Mouse (Mus musculus): Measurements from ENCODE around the gene Gfpt2. TPM values are rescaled to one million over a fixed set of nuclear protein-coding genes. Genes with fewer than 3 reads are reported as not detected.

The Gfpt2 gene
- total and polyA plus RNA-seq, 3 experiments = 0.04 TPM; not detected in 2

DNA sequence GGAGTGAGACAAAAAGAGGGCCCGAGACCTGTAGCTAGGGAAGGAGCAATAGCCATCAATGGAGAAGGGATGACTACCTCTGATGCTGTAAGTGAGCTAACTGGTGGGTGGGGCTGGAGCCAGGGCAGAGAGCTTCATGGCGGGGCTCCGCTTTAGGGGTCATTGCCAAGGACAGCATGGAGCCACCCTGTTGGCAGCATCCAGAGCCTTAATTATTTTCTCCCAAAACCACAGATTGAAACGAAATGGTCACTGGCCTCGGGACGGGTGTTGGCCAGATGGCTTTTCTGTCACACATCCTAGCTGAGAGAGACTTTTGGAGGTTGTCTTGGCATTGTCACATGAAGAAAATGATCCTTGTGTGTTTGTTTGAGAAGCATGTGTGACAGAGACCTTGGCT lies 15.1 kb upstream of the Gfpt2 start:
- dilution Hi-C loops (cut with MboI; ENCODE audit: extremely low pct_ligation_motif_present, extremely low pct_unique_long_range_greater_than_20kb, low sequenced_read_pairs) (no loop called here), in situ Hi-C loops (cut with MboI; ENCODE audit: low pct_ligation_motif_present, low pct_unique_long_range_greater_than_20kb, low sequenced_read_pairs) (no loop called here)
- no peak for DNase-seq (ENCODE audit: extremely low read depth)
- no peak overlapping the region for H3K4me2 ChIP-seq (ENCODE audit: insufficient read depth, low read depth, poor library complexity, severe bottlenecking)
- no peak overlapping the region for H3K4me3 ChIP-seq (replicated peaks in 1 of 3; ENCODE audit: low read depth in 2 of 3, low read length in 2 of 3, poor library complexity in 1 of 3)
- H3K9ac ChIP-seq (ENCODE audit: insufficient read depth, low read depth) = no peak overlapping the region
- H3K27me3 ChIP-seq (replicated peaks) = no peaks in the 10 kb centered on the region
- peaks cover 0 to 12% of the 10 kb centered on the region in 2 experiments; a peak in 2 of 4 replicates for H3K4me1 ChIP-seq (ENCODE audit: control insufficient read depth in 1 of 2, insufficient read depth in 2 of 2)
- no peak overlapping the region for H3K27ac ChIP-seq (ENCODE audit: insufficient read depth, low read depth)
- H3K36me3 ChIP-seq (replicated peaks in 1 of 2; ENCODE audit: control insufficient read depth in 1 of 2, insufficient read depth in 1 of 2, low read length in 1 of 2) = no peaks in the 10 kb centered on the region
- H3K9me3 ChIP-seq (replicated peaks; ENCODE audit: low read length) = no peaks in the 10 kb centered on the region
- TF ChIP-seq MXI1 (IDR thresholded peaks at IDR 0.05; ENCODE audit: low read depth, low read length) = no peak
- TF ChIP-seq ETS1 (conservative IDR thresholded peaks at IDR 0.05; ENCODE audit: low read depth, low read length) = no peak
- no peak for TF ChIP-seq PAX5 (IDR thresholded peaks at IDR 0.05; ENCODE audit: low read length)
- TF ChIP-seq E2F4 (IDR thresholded peaks at IDR 0.05; ENCODE audit: insufficient replicate concordance, low read depth, low read length) = no peak
- no peak for TF ChIP-seq CHD1 (IDR thresholded peaks at IDR 0.05; ENCODE audit: low read depth, low read length)
- TF ChIP-seq CHD2 (IDR thresholded peaks at IDR 0.05; ENCODE audit: low read length) = no peak
- no peak for TF ChIP-seq NELFE (IDR thresholded peaks at IDR 0.05; ENCODE audit: low read depth, low read length)
- no peak for TF ChIP-seq RAD21 (IDR thresholded peaks at IDR 0.05; ENCODE audit: low read depth, low read length)
- TF ChIP-seq UBTF (IDR thresholded peaks at IDR 0.05; ENCODE audit: low read depth, low read length) = no peak
- TF ChIP-seq MAX (IDR thresholded peaks at IDR 0.05; ENCODE audit: low read length) = no peak
- no peak for TF ChIP-seq TCF12 (IDR thresholded peaks at IDR 0.05; ENCODE audit: low read depth, low read length)
- TF ChIP-seq CTCF (conservative IDR thresholded peaks at IDR 0.05 in 1 of 2, IDR thresholded peaks at IDR 0.05 in 1 of 2; ENCODE audit: low read depth in 2 of 2, low read length in 2 of 2) = no peak
- no peak for TF ChIP-seq JUND (conservative IDR thresholded peaks at IDR 0.05; ENCODE audit: low read depth, low read length)
- TF ChIP-seq BHLHE40 (IDR thresholded peaks at IDR 0.05; ENCODE audit: low read depth, low read length) = no peak
- no peak for TF ChIP-seq ZKSCAN1 (IDR thresholded peaks at IDR 0.05; ENCODE audit: borderline replicate concordance, low read depth, low read length)
- no peak for TF ChIP-seq GABPA (IDR thresholded peaks at IDR 0.05; ENCODE audit: insufficient replicate concordance, low read depth, low read length)
- no peak for TF ChIP-seq USF2 (conservative IDR thresholded peaks at IDR 0.05; ENCODE audit: low read depth, low read length)
- TF ChIP-seq ZNF384 (IDR thresholded peaks at IDR 0.05; ENCODE audit: low read depth, low read length) = no peak
- TF ChIP-seq NRF1 (IDR thresholded peaks at IDR 0.05; ENCODE audit: low read depth, low read length) = no peak
- TF ChIP-seq SIN3A (IDR thresholded peaks at IDR 0.05; ENCODE audit: low read length) = no peak
- H3K79me2 ChIP-seq (replicated peaks; ENCODE audit: control insufficient read depth, extremely low read depth, insufficient read depth, poor library complexity, severe bottlenecking) = no peaks in the 10 kb centered on the region

DNA sequence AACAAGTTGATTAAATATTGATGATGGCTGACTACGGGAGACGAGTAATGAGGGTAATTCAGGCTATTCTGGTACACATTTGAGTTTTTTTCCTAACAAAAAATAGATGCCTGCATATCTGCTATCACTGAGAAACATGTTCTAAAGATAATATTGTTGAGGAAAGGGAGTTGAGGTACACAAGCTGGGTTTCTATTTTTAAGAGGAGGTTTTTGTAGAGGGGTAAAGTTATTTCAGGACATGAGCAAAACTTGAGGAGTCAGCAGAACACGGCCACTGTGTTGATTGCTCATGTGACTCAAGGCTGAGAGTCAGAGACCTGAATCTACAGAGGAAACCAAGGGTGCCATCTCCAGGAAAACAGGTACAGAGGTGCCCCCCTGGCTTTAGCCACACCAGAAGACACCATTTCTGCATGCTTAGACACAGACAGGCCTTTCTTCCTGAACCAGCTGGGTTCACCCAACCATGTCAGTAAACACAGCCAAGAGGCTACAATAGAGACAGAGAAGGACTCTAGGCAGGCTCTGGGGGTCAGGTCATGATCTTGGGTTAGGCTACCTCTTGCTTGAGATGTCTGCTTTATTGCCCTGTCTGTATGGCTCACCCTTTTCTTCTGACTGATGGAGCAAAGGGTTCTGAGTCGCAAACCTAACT lies 13.7 kb upstream of the Gfpt2 start:
- H3K36me3 ChIP-seq (replicated peaks in 1 of 2; ENCODE audit: control insufficient read depth in 1 of 2, insufficient read depth in 1 of 2, low read length in 1 of 2) = no peaks in the 10 kb centered on the region
- DNase-seq (ENCODE audit: extremely low read depth) = no peak
- in situ Hi-C loops (cut with MboI; ENCODE audit: low pct_ligation_motif_present, low pct_unique_long_range_greater_than_20kb, low sequenced_read_pairs) = no loop called here
- H3K27ac ChIP-seq (ENCODE audit: insufficient read depth, low read depth) = no peak overlapping the region
- no peaks in the 10 kb centered on the region for H3K79me2 ChIP-seq (replicated peaks; ENCODE audit: control insufficient read depth, extremely low read depth, insufficient read depth, poor library complexity, severe bottlenecking)
- dilution Hi-C loops (cut with MboI; ENCODE audit: extremely low pct_ligation_motif_present, extremely low pct_unique_long_range_greater_than_20kb, low sequenced_read_pairs) = no loop called here
- H3K9ac ChIP-seq (ENCODE audit: insufficient read depth, low read depth) = no peak overlapping the region
- no peaks in the 10 kb centered on the region for H3K27me3 ChIP-seq (replicated peaks)
- TF ChIP-seq ZC3H11A (IDR thresholded peaks at IDR 0.05; ENCODE audit: low read depth, low read length) (no peak), MAFK (IDR thresholded peaks at IDR 0.05; ENCODE audit: insufficient replicate concordance, low read length) (peak; percentile 51; the same call in 1 of the 2 replicates), ELF1 (IDR thresholded peaks at IDR 0.05; ENCODE audit: low read depth, low read length) (no peak)
- no peak overlapping the region for H3K4me2 ChIP-seq (ENCODE audit: insufficient read depth, low read depth, poor library complexity, severe bottlenecking)
- H3K4me1 ChIP-seq (ENCODE audit: control insufficient read depth in 1 of 2, insufficient read depth in 2 of 2) = peaks cover 0 to 12% of the 10 kb centered on the region in 2 experiments; a peak in 2 of 4 replicates
- H3K9me3 ChIP-seq (replicated peaks; ENCODE audit: low read length) = no peaks in the 10 kb centered on the region
- no peak overlapping the region for H3K4me3 ChIP-seq (replicated peaks in 1 of 3; ENCODE audit: low read depth in 2 of 3, low read length in 2 of 3, poor library complexity in 1 of 3)

Data from CH12.LX (cell line).